ENCODE assay signal across 7 mouse cellular contexts in the genomic region with DNA sequence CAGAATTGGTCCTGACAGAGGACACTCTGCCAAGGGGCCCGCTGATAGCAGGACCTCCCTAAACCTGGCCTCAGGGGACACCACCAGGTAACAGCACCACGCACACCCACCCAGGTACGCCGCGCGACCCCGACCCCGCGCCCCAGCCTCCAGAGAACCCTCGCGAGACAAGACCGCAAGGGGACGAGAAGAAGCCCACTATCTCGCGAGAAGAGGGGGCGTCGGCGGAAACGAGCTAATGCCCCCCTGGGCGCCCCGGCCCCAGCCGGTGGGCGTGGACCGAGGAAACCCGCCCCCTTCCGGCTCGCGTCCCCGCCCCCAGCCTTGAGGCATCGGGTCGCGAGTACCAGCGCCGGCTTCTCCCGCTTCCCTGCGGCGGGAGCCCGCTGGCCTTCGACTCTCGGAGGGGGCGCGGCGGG. TPM values are rescaled to one million over a fixed set of nuclear protein-coding genes. Genes with fewer than 3 reads are reported as not detected.
DNase-seq lines count a peak whose midpoint lies in the region; ATAC-seq lines count a peak whose summit lies in the region.

A gene (plus strand): TSS at position 339 of the 419 bp plus-strand sequence.

- under 1% methylated on average over 29 of the region's 43 CpGs for WGBS in limb, embryonic 10.5 days
- under 1% methylated on average over 41 of the region's 43 CpGs for WGBS in midbrain, embryonic 13.5 days

- H3K9ac ChIP-seq in midbrain, embryonic 13.5 days (replicated peaks), result peak within 1 kb of the TSS; percentile 94

- peaks cover 7% of the 10 kb centered on the region for H3K36me3 ChIP-seq in limb, embryonic 10.5 days
- no peaks in the 10 kb centered on the region for H3K36me3 ChIP-seq in midbrain, embryonic 13.5 days

- peak within 1 kb of the TSS; percentile 87 for H3K4me3 ChIP-seq in limb, embryonic 10.5 days
- H3K4me3 ChIP-seq in midbrain, embryonic 13.5 days (replicated peaks), result peak within 1 kb of the TSS; percentile 91

- peak within 1 kb of the TSS; percentile 91 for H3K27ac ChIP-seq in limb, embryonic 10.5 days
- peak within 1 kb of the TSS; percentile 89 for H3K27ac ChIP-seq in midbrain, embryonic 13.5 days

- DNase-seq in adrenal gland, adult 8-10 months, result peak; percentile 78
- DNase-seq in embryo, embryonic 11.5 days (ENCODE audit: low read depth, low spot score), result peak; percentile 90
- peak; percentile 99 for DNase-seq in heart, adult 11 months
- peak; percentile 86 for DNase-seq in kidney, adult 11 months
- DNase-seq in limb, embryonic 10.5 days (ENCODE audit: low spot score), result peak; percentile 98
- peak; percentile 55 for DNase-seq in spleen, adult 12 weeks (ENCODE audit: low spot score)

- no peaks in the 10 kb centered on the region for H3K9me3 ChIP-seq in limb, embryonic 10.5 days (replicated peaks)
- no peaks in the 10 kb centered on the region for H3K9me3 ChIP-seq in midbrain, embryonic 13.5 days

- no peaks in the 10 kb centered on the region for H3K27me3 ChIP-seq in limb, embryonic 10.5 days (ENCODE audit: low read depth, poor library complexity, severe bottlenecking)
- peaks cover 61% of the 10 kb centered on the region for H3K27me3 ChIP-seq in midbrain, embryonic 13.5 days

- peak within 1 kb of the TSS; percentile 80 for H3K4me2 ChIP-seq in midbrain, embryonic 13.5 days (replicated peaks)

- peaks cover 22% of the 10 kb centered on the region for H3K4me1 ChIP-seq in limb, embryonic 10.5 days
- H3K4me1 ChIP-seq in midbrain, embryonic 13.5 days (replicated peaks), result peaks cover 26% of the 10 kb centered on the region

- ATAC-seq in midbrain, embryonic 13.5 days, result peak; percentile 93

RNA-seq across cellular contexts. Expression of the gene that starts here (rescaled TPM):
- total RNA-seq in adrenal gland, adult 8-10 months (2022), result 10 to 100 TPM; 40.2 to 70.6 (median 56.4) TPM
- 14.5 and 17.7 TPM in 2 replicates for polyA plus RNA-seq in limb, embryonic 10.5 days (2016; fragmentation: Nextera tagmentation; extraction: Ambion mirVana)
- polyA plus RNA-seq in midbrain, embryonic 13.5 days (2015; fragmentation: Nextera tagmentation; extraction: Ambion mirVana), result 26.0 and 26.2 TPM in 2 replicates

Comparison
In these comparisons a context has a peak if more than half of its experiments do, and no peak if none do; other contexts are left out.
1. Peak in every context shown above with its lines: DNase-seq, ATAC-seq, H3K4me3 ChIP-seq and H3K27ac ChIP-seq.